Mouse (Mus musculus) CH12.LX (cell line): ENCODE data around the gene Cbfa2t2. TPM values are rescaled to one million over a fixed set of nuclear protein-coding genes. Genes with fewer than 3 reads are reported as not detected.

ENCODE experiments used
- DNase-seq: peaks from one replicate; pipeline ENCODE4 v3.0.0-alpha.2; 2013; ENCODE audit errors: extremely low read depth
- H3K27ac ChIP-seq: 2 replicates; pipeline ENCODE4 v1.5.1; 2012; ENCODE audit warnings: low read depth, mild to moderate bottlenecking, control low read depth, moderate library complexity; ENCODE audit not compliant: insufficient read depth
- H3K27me3 ChIP-seq: replicated peaks from 2 replicates; pipeline ENCODE3; 2012; ENCODE audit warnings: inconsistent platforms
- H3K36me3 ChIP-seq, 2 experiments: replicated peaks in 1 of 2; 2 replicates each; pipeline versions ENCODE3 to v1.6.1; 2012; ENCODE audit warnings: inconsistent platforms in 1 of 2, low read length in 1 of 2, mild to moderate bottlenecking in 1 of 2, mixed read lengths in 1 of 2, moderate library complexity in 1 of 2; ENCODE audit not compliant: control insufficient read depth in 1 of 2, insufficient read depth in 1 of 2
- H3K4me1 ChIP-seq, 2 experiments: 2 replicates each; pipeline ENCODE4 v1.6.1; 2012; ENCODE audit warnings: inconsistent platforms in 1 of 2, moderate library complexity in 1 of 2; ENCODE audit not compliant: insufficient read depth in 2 of 2, control insufficient read depth in 1 of 2
- H3K4me2 ChIP-seq: 2 replicates; pipeline ENCODE4 v1.6.1; 2012; ENCODE audit warnings: low read depth, mild to moderate bottlenecking, control low read depth; ENCODE audit not compliant: poor library complexity, insufficient read depth, severe bottlenecking
- H3K4me3 ChIP-seq, 3 experiments: fragments of 150-350 bp in 1 of 3; sonication (generic) in 1 of 3; replicated peaks in 1 of 3; 2 replicates each; pipeline versions ENCODE3 to v1.5.1; 2011 to 2012; ENCODE audit warnings: low read depth in 2 of 3, low read length in 2 of 3, mild to moderate bottlenecking in 2 of 3, moderate library complexity in 2 of 3, control low read depth in 1 of 3, improper control_type of control experiment in 1 of 3, inconsistent platforms in 1 of 3, mixed read lengths in 1 of 3; ENCODE audit not compliant: poor library complexity in 1 of 3
- H3K79me2 ChIP-seq: replicated peaks from 2 replicates; pipeline ENCODE4 v1.6.1; 2012; ENCODE audit warnings: mild to moderate bottlenecking, moderate library complexity; ENCODE audit not compliant: control insufficient read depth, poor library complexity, insufficient read depth, severe bottlenecking; ENCODE audit errors: extremely low read depth
- H3K9ac ChIP-seq: 2 replicates; pipeline ENCODE4 v1.6.1; 2012; ENCODE audit warnings: low read depth, mild to moderate bottlenecking, control low read depth, moderate library complexity; ENCODE audit not compliant: insufficient read depth
- H3K9me3 ChIP-seq: replicated peaks from 2 replicates; pipeline ENCODE3; 2012; ENCODE audit warnings: low read length, inconsistent platforms, mixed read lengths
- BHLHE40 ChIP-seq: IDR thresholded peaks from 2 replicates; pipeline ENCODE4 v1.6.1; 2011; ENCODE audit warnings: mild to moderate bottlenecking, low read depth, low read length, improper control_type of control experiment
- ETS1 ChIP-seq: conservative IDR thresholded peaks from 2 replicates; pipeline ENCODE4 v1.6.1; 2012; ENCODE audit warnings: low read depth, mild to moderate bottlenecking, inconsistent platforms, low read length, improper control_type of control experiment, moderate library complexity
- GABPA ChIP-seq: IDR thresholded peaks from 2 replicates; pipeline ENCODE4 v1.6.1; 2012; ENCODE audit warnings: low read depth, low read length, improper control_type of control experiment, inconsistent platforms; ENCODE audit not compliant: insufficient replicate concordance
- IRF4 ChIP-seq: IDR thresholded peaks from 2 replicates; pipeline ENCODE4 v1.6.1; 2014; ENCODE audit warnings: low read depth, mild to moderate bottlenecking, inconsistent platforms, low read length, improper control_type of control experiment
- KAT2A ChIP-seq: IDR thresholded peaks from 2 replicates; pipeline ENCODE4 v1.6.1; 2012; ENCODE audit warnings: low read length, improper control_type of control experiment, inconsistent platforms; ENCODE audit not compliant: insufficient replicate concordance
- MAX ChIP-seq: IDR thresholded peaks from 2 replicates; pipeline ENCODE4 v1.6.1; 2011; ENCODE audit warnings: low read length, improper control_type of control experiment
- MAZ ChIP-seq: IDR thresholded peaks from 2 replicates; pipeline ENCODE4 v1.6.1; 2012; ENCODE audit warnings: low read depth, mild to moderate bottlenecking, inconsistent platforms, low read length, improper control_type of control experiment, moderate library complexity
- MXI1 ChIP-seq: IDR thresholded peaks from 2 replicates; pipeline ENCODE4 v1.6.1; 2011; ENCODE audit warnings: mild to moderate bottlenecking, low read depth, low read length, improper control_type of control experiment
- MYC ChIP-seq: IDR thresholded peaks from 2 replicates; pipeline ENCODE4 v1.6.1; 2011; ENCODE audit warnings: low read depth, mild to moderate bottlenecking, improper control_type of control experiment, low read length
- NELFE ChIP-seq: IDR thresholded peaks from 2 replicates; pipeline ENCODE4 v1.6.1; 2011; ENCODE audit warnings: low read depth, low read length, improper control_type of control experiment
- NRF1 ChIP-seq: IDR thresholded peaks from 2 replicates; pipeline ENCODE4 v1.6.1; 2014; ENCODE audit warnings: low read depth, mild to moderate bottlenecking, inconsistent platforms, low read length, improper control_type of control experiment, moderate library complexity
- POLR2AphosphoS2 ChIP-seq: IDR thresholded peaks from 2 replicates; pipeline ENCODE4 v1.6.1; 2011; ENCODE audit warnings: low read depth, low read length, improper control_type of control experiment
- RAD21 ChIP-seq: IDR thresholded peaks from 2 replicates; pipeline ENCODE4 v1.6.1; 2011; ENCODE audit warnings: low read depth, mild to moderate bottlenecking, low read length, improper control_type of control experiment, moderate library complexity
- SIN3A ChIP-seq: IDR thresholded peaks from 2 replicates; pipeline ENCODE4 v1.6.1; 2012; ENCODE audit warnings: low read length, improper control_type of control experiment, inconsistent platforms
- SMC3 ChIP-seq: IDR thresholded peaks from 2 replicates; pipeline ENCODE4 v1.6.1; 2011; ENCODE audit warnings: low read depth, low read length, improper control_type of control experiment
- TBP ChIP-seq: conservative IDR thresholded peaks from 2 replicates; pipeline ENCODE4 v1.6.1; 2011; ENCODE audit warnings: low read depth, low read length, improper control_type of control experiment
- UBTF ChIP-seq: IDR thresholded peaks from 2 replicates; pipeline ENCODE4 v1.6.1; 2012; ENCODE audit warnings: low read depth, mild to moderate bottlenecking, inconsistent platforms, low read length, improper control_type of control experiment, moderate library complexity
- USF2 ChIP-seq: conservative IDR thresholded peaks from 2 replicates; pipeline ENCODE4 v1.6.1; 2011; ENCODE audit warnings: low read depth, low read length, improper control_type of control experiment
- ZC3H11A ChIP-seq: IDR thresholded peaks from 2 replicates; pipeline ENCODE4 v1.6.1; 2012; ENCODE audit warnings: low read depth, mild to moderate bottlenecking, inconsistent platforms, low read length, improper control_type of control experiment
- ZKSCAN1 ChIP-seq: IDR thresholded peaks from 2 replicates; pipeline ENCODE4 v1.6.1; 2012; ENCODE audit warnings: low read depth, inconsistent platforms, low read length, improper control_type of control experiment, borderline replicate concordance
- ZNF384 ChIP-seq: IDR thresholded peaks from 2 replicates; pipeline ENCODE4 v1.6.1; 2012; ENCODE audit warnings: low read depth, low read length, improper control_type of control experiment, inconsistent platforms
- dilution Hi-C: fragments of 300-500 bp; cut with MboI; formaldehyde crosslinking; loops from 2 replicates; pipeline ENCODE4 v1.14.3; 2020; ENCODE audit warnings: low sequenced_read_pairs; ENCODE audit not compliant: extremely low pct_unique_long_range_greater_than_20kb, extremely low pct_ligation_motif_present
- in situ Hi-C: fragments of 300-500 bp; cut with MboI; formaldehyde crosslinking; loops from 3 replicates; pipeline ENCODE4 v1.14.3; 2019; ENCODE audit warnings: low sequenced_read_pairs, low pct_ligation_motif_present, low pct_unique_long_range_greater_than_20kb, mixed read lengths
- polyA plus RNA-seq: library from polyadenylated mRNA; unstranded; fragments of >175 nt; gene quantifications from 2 replicates; pipeline ENCODE4 v1.2.1, GENCODE M21; 2012; ENCODE audit warnings: low read depth; ENCODE audit not compliant: insufficient read length
- total RNA-seq, 2 experiments: library from RNA; depleted of rRNA; stranded (reverse); fragments of 300-350 nt in 1 of 2; fragments of >200 nt in 1 of 2; gene quantifications; 2 replicates each; pipeline ENCODE4 v1.2.3; 2012 to 2014

The Cbfa2t2 gene
- total and polyA plus RNA-seq, 3 experiments: 6.0 to 12.6 (median 7.0) TPM

DNA sequence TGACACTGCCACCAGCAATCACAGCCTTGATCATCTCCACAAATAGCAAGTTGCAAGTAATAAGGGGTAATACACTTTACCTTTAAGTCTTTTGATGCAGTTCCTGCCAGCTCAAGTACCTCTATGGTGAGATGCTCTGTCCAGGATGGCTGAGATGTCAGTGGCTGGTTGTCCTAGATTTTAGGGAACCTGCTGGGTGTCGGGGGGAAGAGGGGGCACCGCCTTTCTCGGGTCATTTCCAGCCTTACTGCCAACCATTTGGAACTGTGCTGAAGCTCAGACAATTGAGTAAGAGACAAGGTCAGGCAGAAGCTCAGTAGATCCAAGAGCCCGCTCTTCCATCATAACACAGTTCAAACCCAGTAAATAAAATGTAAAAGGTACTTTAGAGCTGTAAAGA is 58.7 kb downstream of the Cbfa2t2 start:
- TF ChIP-seq MAZ (no peak), GABPA (no peak), ZKSCAN1 (no peak), UBTF (no peak), BHLHE40 (no peak), MXI1 (no peak), MYC (no peak), ZNF384 (no peak), NELFE (no peak), IRF4 (no peak), KAT2A (no peak), ETS1 (no peak), ZC3H11A (no peak), NRF1 (no peak), TBP (no peak), RAD21 (no peak), POLR2AphosphoS2 (no peak), USF2 (no peak)
- H3K36me3 ChIP-seq: peaks cover 0 to 12% of the 10 kb centered on the region in 2 experiments
- no peak for DNase-seq
- no peak overlapping the region for H3K4me3 ChIP-seq
- peaks cover 0 to 17% of the 10 kb centered on the region in 2 experiments; a peak in 2 of 4 replicates for H3K4me1 ChIP-seq
- no peak overlapping the region for H3K27ac ChIP-seq
- H3K9me3 ChIP-seq: no peaks in the 10 kb centered on the region
- no peak overlapping the region for H3K4me2 ChIP-seq
- H3K79me2 ChIP-seq: no peaks in the 10 kb centered on the region
- H3K9ac ChIP-seq: no peak overlapping the region
- in situ Hi-C loops: no loop called here
- H3K27me3 ChIP-seq: no peaks in the 10 kb centered on the region
- dilution Hi-C loops: no loop called here

GRCm38 (mm10) chr2:154498571-154498970 is 62.3 kb downstream of the Cbfa2t2 start:
- dilution Hi-C loops (no loop called here), in situ Hi-C loops (no loop called here)
- no peak for TF ChIP-seq MAZ
- TF ChIP-seq BHLHE40: no peak
- TF ChIP-seq ZNF384: no peak
- no peak for TF ChIP-seq SIN3A
- TF ChIP-seq UBTF: no peak
- no peak for TF ChIP-seq SMC3
- no peak for TF ChIP-seq MAX
- no peak overlapping the region for H3K4me3 ChIP-seq
- H3K79me2 ChIP-seq: no peaks in the 10 kb centered on the region
- H3K36me3 ChIP-seq: peaks cover 0 to 29% of the 10 kb centered on the region in 2 experiments
- no peak for DNase-seq
- no peaks in the 10 kb centered on the region for H3K9me3 ChIP-seq
- H3K27ac ChIP-seq: no peak overlapping the region
- H3K9ac ChIP-seq: no peak overlapping the region
- no peaks in the 10 kb centered on the region for H3K27me3 ChIP-seq
- no peak overlapping the region for H3K4me2 ChIP-seq
- H3K4me1 ChIP-seq: peaks cover 0 to 34% of the 10 kb centered on the region in 2 experiments; a peak in 2 of 4 replicates
